Mouse (Mus musculus): ENCODE data around the gene Entpd7. TPM values are rescaled to one million over a fixed set of nuclear protein-coding genes. Genes with fewer than 3 reads are reported as not detected.

The Entpd7 gene
- 21.6 and 22.9 TPM in 2 replicates for total RNA-seq (2021)
- long read RNA-seq, full-length matches to known transcripts = 1 of 4 reads
- long read RNA-seq, partial matches to known transcripts = 0 of 4 reads
- long read RNA-seq, other reads (novel, unspliced or antisense) = 3 of 4 reads

DNA sequence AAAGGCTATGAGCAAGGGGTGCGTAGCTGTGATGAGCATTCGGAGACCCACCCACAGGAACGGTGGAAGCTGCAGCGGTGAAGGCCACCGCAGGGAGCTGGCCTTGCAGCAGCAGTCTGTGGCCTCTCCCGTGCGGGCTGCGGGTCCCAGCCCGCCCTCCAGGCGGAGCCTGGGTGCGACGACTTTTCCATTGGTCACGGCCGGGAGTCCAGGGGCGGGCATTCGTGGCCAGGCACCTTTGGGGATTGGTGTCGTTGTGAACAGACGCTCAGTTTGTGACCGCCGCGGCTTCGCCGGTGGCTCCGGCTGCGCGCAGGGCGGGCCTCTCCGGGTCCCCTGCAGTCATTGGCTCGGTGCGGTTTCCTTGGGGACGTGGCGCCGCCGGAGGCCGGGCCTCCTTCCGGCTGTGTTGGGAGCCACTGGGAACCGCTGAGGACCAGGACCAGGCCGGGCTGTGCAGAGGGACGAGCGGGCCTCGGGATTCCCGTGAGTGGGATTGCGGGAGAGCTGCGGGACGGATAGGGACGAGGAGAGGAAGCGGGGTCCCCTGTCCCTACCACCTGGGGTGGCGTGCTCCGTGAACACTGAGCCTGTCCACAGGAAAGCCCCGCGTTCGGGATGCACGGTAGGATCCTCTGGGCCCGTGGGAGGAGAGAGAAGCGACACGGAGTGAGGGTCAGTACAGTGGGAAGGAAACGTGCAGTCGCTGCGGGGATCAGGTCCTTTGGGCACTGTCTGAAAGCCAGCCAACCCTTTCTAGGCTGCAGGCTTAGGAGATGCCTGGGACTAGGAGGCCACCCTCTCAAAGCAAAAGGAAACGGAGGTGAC is at the start of gene Entpd7:
Gene Entpd7 (plus strand): TSS at position 254 of the 828 bp plus-strand sequence.
- peak; percentile 97 for DNase-seq

DNA sequence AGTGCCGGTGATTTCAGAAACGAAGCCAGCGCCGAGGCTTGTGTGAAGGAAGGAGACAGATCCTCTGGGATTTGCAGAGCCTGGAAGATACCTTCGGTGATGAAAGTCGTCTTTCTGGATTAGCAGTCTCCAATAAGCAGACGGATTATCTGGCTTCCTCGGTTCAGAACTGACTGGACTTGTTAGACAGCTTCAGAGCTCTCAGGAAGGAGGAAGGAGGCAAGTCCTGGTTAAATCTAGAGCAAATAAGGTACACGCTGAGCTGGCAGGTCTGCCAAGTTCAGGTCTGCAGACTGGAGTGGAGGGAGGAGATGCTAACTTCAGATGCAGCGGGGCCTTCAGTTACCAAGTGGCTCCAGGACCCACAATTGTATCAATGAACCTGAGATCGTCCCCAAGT is 47.6 kb upstream of the Entpd7 start:
- DNase-seq = no peak

DNA sequence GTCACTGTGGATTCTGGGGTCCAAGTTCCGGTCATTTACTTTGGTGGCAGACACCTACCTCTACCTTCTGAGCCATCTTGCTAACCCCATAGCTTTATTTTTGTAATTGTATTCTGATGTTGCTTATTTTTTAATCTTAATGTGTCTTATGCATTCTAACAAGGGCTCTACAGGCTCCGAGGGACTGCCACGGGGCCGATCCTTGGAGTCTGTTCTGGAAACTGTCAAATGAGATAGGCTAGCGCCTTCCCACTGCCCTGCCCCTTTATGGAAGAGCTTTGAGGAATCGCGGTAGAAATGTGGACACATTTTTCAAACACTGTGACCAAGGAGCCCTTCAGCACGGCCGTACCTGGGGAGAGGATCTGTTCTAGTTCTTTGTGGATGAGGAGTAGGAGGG is 46.6 kb upstream of the Entpd7 start:
- no peak for DNase-seq

DNA sequence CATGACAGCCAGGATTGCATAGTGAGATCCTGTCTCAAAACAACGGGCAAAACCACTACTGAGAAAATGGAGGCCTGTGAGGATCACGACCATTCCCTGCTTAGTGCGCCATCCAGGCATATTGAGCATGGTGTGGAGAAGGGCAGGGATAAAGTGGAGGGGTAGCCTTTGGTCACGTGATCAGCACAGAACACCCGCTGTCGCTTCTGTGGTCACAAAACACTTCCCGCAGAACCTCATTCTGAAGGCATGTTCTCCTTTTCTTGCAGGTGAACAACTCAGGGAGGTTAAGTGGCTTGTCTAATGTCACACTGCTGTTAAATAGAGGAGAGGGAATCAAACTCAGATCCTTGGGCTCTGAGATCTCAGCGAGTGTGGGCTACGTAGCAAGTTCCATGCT is 44.0 kb upstream of the Entpd7 start:
- DNase-seq = no peak

DNA sequence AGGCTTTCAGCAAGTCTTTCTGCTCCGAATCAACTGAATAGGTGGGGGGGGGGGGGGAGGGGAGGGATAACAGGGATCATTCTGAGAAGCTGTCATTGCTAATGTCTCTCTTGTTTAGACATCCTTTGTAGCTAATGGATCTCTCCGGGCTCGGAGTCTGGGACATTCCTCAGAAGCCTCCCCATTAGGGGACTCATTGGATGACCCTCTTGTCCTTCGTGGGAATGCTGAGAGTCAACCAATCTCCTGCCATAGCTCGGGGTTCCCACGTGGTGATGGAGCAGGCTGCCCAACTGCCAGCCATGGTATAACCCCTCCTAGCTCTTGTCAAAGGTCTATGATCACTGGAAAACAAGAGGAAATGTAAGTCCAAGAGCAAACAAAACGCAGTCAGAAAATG is 42.6 kb upstream of the Entpd7 start:
- DNase-seq = no peak

DNA sequence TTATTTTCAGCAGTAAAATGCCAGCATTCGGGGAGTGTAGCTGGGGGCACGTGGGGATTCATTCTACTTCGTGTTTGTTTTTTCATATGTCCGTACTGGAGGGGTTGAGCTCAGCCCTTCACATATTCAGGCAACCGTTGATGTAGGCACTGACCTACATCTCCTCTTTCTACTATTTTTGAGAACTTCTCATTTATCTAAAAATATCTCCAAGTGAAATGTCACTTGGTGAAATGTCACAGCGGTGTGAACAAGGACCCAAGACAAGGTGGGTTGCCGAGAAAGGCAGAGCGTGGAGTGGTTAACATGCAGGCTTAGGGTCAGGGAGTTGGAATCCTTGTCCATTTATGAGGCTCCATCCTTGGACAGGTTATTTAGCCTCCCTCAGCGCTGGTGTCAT is 42.2 kb upstream of the Entpd7 start:
- no peak for DNase-seq

DNA sequence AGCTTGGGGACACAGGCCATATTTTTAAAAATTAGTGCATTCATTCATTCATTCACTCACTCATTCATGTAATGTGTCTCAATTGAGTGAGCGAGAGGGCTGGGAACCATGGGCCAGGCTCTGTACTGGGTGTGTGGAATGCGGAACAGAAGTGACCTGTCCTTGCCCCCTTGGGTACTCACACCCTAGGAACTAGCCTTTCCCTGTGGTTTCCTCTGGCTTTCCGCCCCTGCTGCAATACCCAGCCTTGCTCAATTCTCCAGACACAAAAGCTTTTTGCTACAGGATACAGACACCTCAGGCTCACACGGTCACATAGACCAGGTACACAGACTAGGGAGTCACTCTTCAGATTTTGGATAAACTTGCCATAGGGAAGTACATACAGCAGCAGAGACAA is 41.1 kb upstream of the Entpd7 start:
- DNase-seq = no peak

DNA sequence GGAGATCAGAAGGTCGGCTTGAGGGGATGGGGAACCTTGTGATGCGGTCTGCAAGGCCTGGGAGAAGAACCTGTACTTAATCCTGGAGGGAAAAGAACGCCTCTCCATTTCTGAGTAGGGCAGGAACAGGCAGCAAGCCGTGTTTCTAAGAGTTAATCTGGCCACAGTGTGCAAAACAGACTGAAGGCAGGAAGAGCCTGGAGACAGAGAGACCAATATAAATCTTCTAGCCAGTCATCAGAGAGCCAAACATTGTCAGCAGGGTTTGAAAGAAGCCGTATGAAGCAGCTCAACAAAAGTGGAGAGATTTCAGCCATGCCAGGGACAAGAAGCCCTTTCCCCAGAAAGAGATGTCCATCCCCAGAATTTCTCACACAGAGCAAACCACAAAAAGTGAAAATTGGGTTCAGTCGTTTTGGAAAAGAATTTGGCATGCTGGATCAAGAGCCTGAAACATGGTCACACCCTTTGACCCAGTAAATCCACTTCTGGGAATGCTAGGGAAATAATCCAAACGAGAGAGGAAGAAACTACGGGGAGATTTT is 38.2 kb upstream of the Entpd7 start:
- DNase-seq = no peak

DNA sequence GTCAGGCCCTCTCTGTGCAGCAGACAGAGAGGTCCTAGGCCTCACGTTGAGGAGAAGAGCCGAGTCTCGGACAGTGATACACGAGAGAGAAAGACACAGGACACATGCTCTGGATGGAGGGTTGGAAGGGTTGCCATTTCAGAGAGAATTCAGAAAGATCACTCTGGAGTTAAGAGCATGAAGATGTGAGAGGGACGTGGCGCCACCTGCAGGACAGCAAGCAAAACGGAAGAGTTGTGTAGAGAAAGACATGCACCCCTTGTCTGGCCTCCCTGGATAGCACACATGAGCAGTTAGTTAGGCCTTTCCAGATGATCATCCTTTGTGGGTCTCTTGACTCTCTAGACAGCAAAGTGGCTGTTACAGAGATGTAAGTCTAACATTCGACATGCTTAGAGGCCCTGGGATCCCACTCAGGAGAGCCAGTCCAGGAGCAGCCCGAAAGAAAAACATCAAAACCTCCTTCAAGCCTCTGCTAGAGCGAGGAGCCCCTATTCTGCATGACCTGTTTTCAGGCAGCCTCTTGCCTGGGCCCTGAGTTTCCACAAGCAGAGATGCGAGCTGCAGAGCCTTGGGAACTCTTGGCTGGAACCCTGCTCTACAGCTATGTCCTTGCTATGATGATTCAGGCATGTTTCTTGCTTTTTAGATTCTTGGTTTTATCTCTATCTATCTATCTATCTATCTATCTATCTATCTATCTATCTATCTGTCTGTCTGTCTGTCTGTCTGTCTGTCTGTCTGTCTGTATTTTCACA is 33.6 kb upstream of the Entpd7 start:
- DNase-seq = peak; percentile 68

DNA sequence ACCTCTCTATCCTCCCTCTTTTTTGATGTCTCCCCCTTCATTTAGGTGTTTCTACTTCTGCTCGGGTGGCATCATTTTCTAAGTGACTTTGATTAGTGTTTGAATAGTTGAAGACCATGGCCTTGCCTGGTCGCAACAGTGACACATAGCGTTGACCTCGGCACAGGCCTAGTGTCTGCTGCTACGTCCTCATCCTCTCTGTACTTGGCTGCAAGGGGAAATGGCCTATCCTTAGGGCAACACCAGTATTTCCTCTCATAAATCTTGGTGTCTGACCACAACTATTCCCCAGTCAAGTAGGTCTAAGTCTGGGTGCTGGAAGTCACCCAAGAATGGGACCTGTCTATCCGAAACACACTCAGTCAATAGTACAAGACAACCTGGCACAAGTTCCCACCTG is 29.8 kb upstream of the Entpd7 start:
- DNase-seq = no peak

DNA sequence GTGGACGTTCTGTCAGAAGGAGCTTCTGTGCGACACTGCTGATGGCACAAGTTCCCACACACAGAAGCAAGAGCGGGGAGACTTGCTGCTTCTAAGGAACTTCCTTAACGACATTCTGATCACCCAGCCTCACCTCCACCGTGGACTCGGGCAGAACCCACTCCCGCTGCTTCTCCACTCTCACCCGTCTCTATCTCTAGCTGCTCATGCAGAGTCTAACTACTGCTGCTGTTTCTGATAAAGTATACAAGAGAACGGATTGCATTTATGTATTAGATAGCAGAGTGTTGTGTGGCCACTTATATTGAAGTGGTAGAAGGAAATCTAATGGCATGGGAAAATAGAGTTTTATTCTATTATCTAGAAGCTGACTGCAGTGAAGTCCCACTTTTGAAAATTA is 28.7 kb upstream of the Entpd7 start:
- no peak for DNase-seq

DNA sequence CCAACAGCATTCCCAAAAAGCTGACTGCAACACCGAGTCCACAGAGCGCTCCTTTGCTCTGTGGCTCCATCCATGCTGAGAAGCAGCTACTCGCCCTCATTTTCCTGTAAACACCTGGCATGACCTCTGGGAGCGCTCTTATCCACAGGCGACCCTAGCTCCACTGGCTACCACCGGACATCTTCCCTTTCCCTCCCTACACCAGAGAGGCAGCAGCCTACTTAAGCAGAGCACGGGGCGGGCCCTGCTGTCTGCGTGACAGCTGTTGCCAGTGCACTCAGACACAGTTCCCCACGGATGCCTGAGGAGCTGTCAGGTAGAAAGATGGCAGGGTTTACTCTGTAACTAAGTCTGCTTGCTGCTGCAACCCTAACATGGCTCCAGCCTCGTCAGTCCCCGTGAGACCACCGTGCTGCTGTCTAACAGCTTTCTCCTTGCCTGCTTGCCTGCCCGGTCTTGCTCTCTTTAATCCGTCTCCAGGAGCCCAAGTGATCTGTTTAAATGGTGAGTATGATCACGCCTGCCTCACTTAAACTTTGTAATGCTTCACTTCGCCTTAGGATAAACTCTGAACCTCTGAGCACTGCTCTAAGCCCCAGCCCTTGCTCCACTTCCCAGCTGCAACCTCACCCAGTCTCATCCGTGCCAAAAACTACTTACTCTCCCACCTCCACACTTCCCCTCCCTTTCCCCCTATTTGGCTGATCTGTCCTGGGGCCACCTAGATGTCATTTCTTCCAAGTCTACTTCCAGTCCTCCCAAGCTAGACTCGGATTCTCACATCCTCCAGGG is 27.1 kb upstream of the Entpd7 start:
- no peak for DNase-seq

DNA sequence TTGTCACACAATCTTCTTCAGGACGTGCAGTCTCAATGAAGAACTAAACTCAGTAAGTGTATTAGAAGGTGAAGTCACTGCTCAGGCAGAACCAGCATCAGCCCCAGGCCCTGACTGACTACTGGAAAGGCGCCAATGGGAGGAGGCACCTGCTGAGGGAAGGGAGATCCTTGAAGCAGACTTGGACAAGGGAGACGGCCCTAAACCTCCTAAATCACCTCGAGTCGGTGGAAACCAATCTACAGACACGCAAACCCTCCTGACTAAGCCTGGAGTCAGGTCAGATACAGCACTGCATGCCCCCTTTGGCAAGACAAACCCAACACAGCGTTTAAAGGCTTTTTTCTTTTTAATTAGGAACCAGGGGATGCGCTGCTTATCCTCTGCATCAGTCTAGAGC is 26.0 kb upstream of the Entpd7 start:
- DNase-seq = no peak

DNA sequence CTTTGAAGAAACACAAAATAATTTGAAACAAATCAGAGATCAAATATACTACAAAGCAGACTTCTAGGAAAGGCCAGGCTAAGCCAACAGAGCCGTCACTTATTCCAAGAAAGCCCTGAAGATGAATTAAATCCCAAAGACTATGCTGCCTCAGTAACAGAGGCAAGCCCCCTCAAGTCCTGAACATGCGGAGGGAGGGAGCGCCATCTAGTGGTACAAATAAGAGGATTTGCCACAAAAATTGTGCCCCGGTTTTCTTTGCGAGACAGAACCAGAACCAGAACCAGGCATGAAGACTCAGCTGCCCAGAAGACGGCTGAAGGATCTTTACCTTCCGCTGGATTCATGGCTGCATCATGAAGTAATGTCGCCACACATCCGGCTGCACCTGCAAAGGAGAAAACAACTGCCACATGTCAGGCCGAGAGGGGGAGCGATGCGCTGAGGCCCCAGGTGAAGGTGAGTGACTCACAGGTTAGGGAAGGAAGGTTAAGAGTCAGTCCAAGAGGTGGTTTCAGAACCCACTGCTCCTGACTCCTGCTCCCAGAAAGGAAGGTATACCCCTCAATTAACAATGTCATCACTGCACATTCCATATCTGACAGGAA is 23.9 kb upstream of the Entpd7 start:
- DNase-seq = peak; percentile 35

DNA sequence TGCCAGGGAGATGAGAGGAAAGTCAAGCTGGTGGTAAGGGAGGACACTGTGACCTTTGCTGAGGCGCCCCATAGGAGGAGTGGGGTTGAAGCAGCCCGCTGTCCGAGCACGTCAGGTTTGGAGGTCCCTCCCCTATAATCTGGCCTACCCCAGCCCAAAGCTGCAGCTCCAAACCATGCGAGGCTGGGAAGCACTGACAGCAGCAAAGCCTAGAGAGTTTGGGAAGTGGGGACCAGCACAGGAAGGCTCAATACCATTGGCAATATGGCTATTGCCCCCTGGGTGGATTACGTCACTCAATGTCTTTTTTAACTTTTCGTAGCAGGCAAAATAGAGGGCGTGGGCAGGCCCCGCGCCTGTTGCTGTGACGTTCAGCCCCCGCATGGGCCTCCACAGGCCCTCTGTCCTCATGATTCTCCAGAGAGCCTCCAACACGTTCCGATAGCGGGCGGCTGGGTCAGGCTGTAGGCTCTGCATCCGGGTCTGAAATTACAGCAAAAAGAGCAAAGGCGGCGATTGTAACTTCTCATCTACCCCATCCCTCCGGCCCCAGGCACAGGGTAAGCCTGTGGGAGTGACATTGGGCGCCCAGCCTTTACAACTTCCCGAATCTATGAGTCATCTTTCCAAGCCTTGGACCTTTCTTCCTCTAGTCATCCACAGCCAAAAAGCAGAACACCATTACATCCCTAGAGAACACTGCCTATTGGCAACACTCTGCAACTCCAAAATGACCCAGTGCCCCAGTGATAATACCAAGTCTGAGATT is 22.6 kb upstream of the Entpd7 start:
- DNase-seq = peak; percentile 52

DNA sequence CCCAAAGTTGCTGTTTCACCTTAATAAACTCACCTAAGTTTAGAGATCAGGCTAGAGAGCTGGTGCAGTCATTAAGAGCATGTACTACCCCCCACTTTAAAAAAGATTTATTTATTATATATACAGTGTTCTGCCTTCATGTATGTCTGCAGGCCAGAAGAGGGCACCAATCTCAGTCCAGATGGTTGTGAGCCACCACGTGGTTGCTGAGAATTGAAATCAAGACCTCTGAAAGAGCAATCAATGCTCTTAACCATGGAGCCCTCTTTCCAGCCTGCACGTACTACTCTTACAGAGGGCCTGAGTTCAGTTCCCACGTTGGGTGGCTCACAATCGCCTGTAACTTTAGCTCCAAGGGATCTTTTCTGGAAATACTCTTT is 22.1 kb upstream of the Entpd7 start:
- no peak for DNase-seq

DNA sequence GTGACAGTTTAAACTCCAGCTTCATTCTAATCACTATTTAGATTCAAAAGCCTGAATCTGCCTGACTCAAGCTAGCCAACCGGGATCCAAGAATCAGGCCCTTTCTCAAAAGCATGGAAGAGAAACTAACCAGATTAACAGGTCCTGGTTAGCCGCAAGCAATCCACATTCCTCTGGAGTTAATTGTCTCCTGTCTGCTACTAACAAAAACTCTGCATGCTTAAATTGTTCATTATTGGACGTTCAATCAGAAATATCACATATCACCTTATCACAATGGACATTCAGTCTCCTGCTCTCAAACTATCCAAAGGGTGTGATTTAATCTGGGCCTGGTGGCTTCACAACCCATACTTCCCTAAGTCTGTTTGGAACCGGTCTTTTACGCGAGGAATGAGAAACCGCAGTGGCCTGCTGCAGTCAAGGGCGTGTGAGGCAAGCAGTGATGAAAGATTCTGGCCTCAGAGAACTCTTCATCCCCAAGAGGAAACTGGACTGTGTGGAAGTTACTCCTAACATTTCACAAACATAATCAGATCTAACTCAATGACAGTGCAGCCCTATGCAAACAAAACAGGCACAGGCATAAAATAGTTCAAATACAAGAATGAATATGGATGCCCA is 20.2 kb upstream of the Entpd7 start:
- DNase-seq = peak; percentile 34

DNA sequence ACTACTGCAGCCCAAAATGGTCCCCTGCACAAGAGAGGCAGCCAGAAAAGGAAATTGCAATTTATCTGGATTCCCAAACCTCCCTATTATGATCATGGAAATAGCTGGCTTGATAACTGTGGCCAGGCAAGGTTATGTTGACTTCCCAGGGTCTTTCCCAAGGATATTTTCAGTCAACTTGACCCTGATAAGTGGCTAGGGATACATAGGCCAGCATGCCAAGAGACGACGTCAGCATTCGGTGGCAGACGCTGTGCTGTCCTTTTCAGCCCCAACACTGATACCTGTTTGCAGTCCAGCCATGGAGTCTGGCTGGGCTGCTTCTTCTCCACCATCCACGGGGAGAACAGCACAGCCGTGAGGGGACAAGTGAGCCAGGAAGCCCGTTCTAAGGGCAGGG is 18.4 kb upstream of the Entpd7 start:
- DNase-seq = peak; percentile 47

DNA sequence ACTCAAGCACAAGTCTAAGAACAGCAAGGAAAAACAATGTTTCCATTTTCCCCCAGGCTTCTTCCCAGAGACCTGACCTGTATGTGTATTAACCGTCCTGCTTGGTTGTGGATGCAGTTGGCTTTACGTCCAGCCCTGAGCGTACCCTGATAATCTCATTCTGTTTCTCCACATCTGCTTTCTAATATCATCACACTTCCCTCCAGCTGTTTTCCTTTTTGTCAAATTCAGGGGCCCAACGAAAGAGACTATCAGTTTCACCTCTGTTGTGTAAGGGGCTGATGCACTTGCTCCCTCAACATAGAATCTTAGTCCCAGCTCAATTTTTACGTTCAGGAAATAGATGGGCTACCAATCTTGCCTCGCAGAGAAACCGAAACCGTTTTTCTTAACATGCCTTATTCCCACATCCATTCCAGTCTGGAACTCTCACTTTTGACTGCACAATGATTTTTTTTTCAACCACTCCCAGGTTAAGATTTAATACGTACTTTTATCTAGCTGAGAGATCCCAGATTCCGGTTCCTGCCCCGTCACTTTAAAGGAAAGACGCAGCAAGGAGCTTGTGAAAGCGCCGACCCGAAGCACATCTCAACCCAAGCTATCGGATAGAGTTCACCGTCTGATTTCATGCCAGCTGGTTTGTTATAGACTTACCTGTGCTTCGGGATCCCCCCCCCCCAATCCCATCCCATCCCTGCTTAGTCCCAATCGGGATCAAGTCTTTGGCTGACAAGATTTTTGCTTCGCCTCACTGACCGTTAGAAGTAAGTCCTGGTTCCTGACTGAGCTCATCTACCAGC is 15.8 kb upstream of the Entpd7 start:
- no peak for DNase-seq

DNA sequence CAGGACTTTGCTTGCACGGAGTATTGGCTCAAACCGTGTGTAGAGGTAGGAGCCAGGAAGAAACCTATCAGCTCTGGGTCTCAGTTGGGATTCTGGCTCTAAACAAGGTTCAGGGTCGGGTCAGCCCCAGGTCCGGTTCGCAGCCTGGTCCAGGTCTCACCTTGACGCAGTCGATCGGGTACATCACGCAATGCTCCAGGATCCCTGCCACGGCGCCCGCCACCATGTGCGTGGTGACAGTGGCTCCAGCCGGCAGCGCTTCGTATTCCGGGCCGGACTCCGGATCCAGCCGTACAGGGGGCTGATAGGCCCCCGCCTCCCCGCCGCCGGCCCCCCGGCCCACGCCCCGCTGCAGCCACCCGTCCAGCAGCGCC is 15.2 kb upstream of the Entpd7 start:
- DNase-seq = peak; percentile 60
